Mouse (Mus musculus) lung, postnatal 25 days (tissue): Measurements from ENCODE around the gene Anp32a.
A peak's percentile ranks its signal among the peaks of the same experiment; 100 is the strongest.

Experiments used
- DNase-seq: peaks from one replicate; pipeline ENCODE4 v3.0.0; 2022; ENCODE audit warnings: low spot score

The Anp32a gene

DNA sequence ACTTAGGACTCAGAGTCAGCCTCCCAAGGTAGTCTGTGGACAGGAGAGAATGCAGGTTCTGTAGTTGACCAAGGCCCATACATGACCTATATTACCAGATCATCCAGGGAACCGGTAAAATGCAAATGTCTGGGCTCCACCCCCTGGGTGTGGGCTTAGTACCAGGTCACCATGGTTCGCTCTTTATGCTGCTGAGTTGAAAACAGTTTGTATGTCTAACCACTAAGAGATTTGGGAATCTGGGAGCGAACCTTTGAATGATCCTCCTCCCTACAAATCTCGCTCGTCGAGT lies 5.2 kb downstream of the Anp32a start:
- no peak for DNase-seq

- no peak for DNase-seq
Measured at GRCm38 (mm10) chr9:62347201-62347600, 6.1 kb downstream of the Anp32a start.

- DNase-seq, result no peak
Measured at GRCm38 (mm10) chr9:62348050-62348449, 7.0 kb downstream of the Anp32a start.

DNA sequence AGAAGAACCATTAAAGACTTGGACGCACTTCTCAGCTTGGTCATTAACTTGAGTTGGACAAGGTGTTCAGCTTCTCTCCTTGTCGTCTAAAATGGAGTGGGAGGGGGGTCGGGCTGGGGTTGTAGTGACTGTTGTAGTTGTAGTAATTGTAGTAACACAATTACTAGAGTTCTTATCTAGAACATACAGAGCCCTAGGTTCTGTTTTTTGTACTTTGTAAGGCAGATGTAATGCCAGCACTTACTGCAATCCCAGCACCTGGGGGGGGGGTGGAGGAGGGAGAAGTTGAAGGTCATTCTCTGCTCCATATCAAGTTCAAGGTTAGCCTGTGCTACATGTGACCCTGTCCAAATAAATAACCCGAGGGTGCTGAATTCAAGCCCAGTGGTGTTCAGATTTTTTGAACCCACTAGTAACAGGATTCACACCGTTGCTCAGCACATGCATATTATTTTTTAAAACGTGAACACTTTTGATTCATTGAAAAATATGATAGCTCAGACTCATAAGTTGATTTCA lies 7.4 kb downstream of the Anp32a start:
- DNase-seq, result no peak

DNA sequence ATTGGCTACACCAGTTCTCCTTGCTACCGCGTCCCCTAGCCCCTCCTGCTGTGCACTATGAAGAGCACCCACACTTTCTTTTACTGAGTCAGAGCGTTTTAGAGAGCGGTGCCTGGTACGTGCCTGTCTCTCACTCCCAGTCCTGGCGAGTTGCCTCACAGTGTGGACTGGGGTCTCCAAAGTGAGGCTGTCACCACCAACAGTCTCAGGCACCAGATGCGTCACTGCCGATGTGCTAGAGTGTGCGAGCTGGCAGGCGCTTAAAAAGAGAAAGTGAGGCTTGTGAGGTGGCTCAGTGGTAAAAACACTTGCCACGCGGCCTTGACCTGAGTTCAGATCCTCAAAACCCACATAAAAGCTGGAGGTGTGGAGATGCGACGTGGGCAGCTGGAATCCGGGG lies 8.2 kb downstream of the Anp32a start:
- DNase-seq, result no peak

DNA sequence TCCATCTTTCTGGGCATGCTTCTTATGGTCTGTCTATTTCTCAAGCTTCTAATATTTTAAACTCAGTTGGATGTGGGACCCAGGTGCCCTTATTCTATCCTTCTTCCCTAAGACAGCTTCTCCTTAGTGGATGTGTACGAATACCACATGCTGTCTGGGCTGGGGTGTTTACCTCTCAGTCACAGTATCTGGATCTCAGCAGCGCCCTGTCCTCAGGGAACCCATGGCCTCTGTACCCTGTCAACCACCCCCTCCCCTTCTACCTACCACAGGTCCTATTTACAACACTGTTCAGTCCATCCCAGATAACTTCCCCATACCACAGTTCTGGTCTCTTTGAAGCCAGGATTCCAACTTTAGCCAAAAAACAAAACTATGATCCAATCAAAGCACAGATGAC lies 9.6 kb downstream of the Anp32a start:
- DNase-seq, result no peak

DNA sequence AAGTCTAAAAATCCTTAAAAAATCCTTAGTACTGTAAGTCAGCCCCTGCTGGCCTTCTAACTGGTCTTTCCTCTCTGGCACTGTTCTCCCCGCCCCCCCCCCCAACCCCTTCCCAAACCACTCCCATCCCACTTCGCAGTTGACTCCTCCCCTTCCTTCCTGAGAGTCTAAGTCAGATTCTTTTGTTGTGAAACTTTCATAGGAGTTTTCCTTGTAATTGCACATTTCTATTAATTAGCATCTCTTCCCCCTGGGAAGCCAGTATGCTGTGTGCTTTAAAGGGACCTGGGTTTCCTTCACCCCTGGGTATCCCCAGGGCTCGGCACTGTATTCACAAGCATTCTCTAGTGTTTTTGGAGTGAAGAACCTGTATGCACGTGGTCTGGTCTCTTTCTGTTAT lies 10.1 kb downstream of the Anp32a start:
- DNase-seq, result no peak

- DNase-seq, result no peak
Measured at GRCm38 (mm10) chr9:62353784-62354183, 12.7 kb downstream of the Anp32a start.

GRCm38 (mm10) chr9:62354838-62355719 lies 14.0 kb downstream of the Anp32a start:
- no peak for DNase-seq

DNA sequence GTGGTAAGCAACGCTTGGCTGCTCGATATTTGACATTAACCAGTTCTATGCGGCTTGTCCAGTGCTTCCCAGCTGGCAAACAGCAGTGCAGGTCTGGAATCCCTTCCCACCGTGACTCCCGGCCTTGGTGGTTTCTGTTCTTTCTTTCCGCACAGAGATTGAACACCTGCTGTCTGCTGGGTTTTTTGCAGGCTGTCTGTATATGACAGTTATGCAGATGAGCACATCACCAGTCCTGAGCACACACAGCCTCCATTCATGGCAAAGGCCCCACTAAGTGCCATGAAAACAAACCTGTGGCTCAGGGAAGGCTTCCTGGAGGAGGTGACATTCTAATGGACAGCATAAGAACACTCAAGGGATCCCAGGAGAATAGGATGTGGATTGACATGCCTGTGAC lies 14.7 kb downstream of the Anp32a start:
- DNase-seq, result no peak

GRCm38 (mm10) chr9:62357593-62357992 lies 16.5 kb downstream of the Anp32a start:
- DNase-seq, result no peak

- DNase-seq, result no peak
Measured at GRCm38 (mm10) chr9:62358851-62359250, 17.8 kb downstream of the Anp32a start.

DNA sequence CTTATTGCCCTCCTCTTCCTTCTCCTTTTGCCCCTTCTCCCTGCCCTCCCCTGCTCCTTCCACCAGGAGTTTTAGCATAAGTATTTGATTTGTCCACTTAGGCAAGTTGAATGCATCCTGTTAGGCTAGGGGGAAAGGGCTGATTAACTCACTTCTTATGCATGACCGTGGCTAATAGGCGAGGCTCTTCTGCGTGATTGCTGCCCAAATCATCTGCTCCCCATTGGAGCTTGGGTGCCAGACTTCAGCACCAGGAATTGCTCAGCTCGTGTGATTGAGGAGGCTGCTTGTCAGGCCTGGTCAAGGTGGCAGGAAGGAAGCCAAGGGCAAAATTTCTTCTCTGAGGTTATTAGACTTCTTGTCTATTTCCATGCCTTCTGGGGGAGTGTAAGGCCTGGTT lies 19.8 kb downstream of the Anp32a start:
- DNase-seq, result no peak

DNA sequence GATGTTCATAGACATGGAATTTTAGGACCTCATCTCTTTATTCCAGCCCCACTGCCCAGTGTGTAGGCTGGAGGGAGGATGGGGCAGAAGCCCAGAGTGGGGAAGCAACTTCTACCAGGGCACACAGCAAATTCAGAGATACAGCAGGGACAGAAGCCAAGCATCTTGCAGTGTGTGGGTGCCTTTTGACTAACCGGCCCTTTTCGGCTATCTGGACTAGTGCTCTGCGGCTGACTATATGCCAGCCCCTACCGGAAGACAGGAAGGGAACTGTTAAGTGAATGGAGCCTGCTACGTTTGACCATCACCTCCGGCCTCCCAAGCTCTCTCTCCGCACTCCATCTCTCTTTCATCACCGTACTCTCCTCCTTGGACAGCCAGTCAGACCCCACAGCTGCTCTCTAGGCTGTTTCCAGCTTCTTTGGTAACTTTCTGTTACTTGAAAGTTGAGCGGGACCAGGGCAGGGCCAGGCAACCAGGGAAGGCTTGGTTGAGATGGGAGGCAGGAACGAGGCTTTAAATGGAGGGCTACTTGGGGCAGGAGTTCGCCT lies 21.8 kb downstream of the Anp32a start:
- DNase-seq, result no peak

GRCm38 (mm10) chr9:62363619-62364018 lies 22.5 kb downstream of the Anp32a start:
- peak; percentile 95 for DNase-seq

GRCm38 (mm10) chr9:62364216-62364615 lies 23.1 kb downstream of the Anp32a start:
- DNase-seq, result no peak

DNA sequence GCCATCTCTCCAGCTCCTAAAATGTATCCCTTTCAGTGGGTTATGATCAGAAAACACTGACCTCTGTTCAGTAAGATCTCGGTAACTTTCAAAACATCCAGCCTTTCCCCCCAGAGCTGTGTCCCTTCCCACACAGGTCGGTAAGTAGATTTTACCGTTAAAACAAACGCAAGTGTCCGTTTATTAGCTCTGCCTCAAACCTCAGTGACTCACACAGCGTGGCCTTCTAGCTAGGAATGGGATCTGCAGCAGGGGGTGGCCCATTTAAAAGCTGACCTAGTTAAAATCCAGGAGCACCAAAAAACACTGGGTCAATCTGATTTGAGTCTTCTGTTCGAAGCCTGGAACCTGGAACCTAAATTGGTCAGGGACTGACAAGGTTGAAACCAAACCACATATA lies 23.7 kb downstream of the Anp32a start:
- DNase-seq, result no peak

- DNase-seq, result no peak
Measured at GRCm38 (mm10) chr9:62365326-62366080, 24.4 kb downstream of the Anp32a start.

DNA sequence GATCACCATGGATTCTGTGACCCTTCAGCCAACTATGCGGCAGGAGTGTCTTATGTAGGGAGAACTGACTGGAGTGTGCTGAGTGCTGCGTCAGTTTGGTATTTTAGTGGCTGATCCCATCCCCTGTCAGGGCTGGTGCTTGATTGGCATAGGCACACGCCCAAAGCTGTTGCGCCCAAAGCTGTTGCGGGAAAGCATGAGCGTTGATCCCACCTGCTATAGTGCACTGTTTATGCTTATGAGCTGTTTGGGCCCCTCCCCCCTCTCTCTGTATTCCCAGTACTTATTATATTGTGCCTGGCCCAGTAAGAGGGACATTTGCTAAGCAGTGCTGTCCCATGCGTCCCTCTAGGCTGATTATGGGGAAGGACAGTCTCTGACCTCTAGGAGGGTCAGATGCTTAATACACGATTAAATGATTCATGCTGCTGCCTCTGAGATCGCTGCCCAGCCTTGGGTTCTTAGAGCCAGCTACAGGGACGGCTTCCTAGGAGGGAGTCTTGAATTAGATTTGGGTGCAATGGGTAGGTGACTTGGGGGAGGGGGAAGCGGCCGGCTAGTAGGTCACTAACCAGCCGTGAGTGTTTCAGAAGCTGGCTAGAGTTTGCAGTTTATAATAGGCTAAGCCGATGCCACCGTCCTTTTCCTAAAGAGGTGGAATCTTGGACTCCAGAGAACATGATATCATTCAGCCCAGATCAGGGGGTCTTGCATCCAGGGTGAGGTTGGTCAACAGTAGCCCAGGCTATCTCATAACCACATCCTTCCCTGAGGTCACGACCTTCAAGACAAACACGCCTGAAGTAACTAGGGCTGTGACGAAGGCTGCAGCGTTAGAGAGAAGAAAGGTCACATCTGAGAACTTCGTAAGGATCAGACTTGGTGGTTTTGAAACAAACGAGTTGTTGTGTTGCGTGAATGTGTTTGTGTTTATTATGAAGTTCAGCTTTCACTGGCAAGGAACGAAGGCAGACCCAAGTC lies 25.7 kb downstream of the Anp32a start:
- no peak for DNase-seq

DNA sequence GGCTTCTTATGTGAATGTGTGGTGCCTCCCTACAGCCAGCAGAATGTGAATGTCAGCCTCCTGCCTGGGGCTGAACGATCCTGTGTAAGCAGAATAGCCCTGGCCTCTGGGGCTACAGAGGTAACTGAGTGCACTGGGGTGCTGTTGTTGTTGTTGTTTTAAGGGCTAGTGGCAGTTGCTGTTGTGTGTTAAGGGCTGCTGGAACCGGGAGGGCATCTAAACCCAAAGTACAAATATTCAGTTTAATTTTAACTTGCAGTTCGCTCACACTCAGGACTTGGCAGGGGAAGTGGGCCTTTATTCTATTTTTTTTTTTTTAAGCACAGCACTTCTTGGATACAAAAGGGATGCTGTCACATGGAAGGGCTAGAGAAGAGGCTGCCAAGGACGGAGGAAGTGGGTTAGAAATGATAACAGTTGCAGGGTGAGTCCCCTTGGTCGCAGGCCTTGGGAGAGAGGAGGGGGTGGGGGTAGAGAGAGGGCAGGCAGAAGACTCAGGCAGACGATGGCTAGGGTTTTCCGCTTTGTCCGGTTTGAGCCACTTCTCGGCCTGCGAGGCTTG lies 26.5 kb downstream of the Anp32a start:
- no peak for DNase-seq

- no peak for DNase-seq
Measured at GRCm38 (mm10) chr9:62368256-62368905, 27.3 kb downstream of the Anp32a start.
